Mouse (Mus musculus) C2C12 (cell line): ENCODE measurements around the gene Prex1.

ENCODE experiments used
- CTCF ChIP-seq: IDR thresholded peaks from one replicate; pipeline ENCODE4 v1.5.1; 2011; ENCODE audit not compliant: control insufficient read depth, insufficient read depth, insufficient read length
- MYOD1 ChIP-seq: IDR thresholded peaks from one replicate; pipeline ENCODE4 v1.6.1; 2011; ENCODE audit warnings: low read depth; ENCODE audit not compliant: control insufficient read depth, insufficient read length
- MYOG ChIP-seq: IDR thresholded peaks from one replicate; pipeline ENCODE4 v1.6.1; 2011; ENCODE audit not compliant: control insufficient read depth, insufficient read length; ENCODE audit errors: extremely low read depth

DNA sequence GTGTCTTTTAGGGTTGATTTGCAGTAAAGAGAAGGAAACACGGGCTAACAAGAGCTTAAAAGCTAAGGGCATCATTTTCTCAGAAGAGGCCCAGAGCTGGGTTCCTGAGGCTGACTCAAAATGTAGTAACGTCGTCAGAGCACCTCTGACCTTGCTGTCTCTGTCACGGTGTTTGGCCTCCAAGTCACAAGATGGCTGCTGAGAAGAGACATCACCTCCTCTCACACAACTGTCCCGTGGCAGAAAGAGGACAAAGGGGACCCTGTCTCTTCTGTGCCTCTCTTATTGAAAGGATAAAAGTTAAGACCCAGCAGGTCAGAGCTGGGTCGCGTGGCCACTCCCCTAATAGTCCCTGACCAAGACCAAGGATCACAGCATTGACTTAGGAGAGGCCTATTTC is 2.4 kb upstream of the Prex1 start:
- no peak for TF ChIP-seq MYOD1
- no peak for TF ChIP-seq MYOG
- TF ChIP-seq CTCF: no peak
